Mouse (Mus musculus) small intestine, adult 2 months (tissue): Measurements from ENCODE around the gene Plekhm2.

ENCODE experiments used
- CTCF ChIP-seq: fragments of 200-500 bp; IDR thresholded peaks from 2 replicates; pipeline ENCODE4 v1.5.1; 2012; ENCODE audit warnings: low read depth, mild to moderate bottlenecking, control low read depth, inconsistent platforms, low read length, moderate library complexity, mixed read lengths; ENCODE audit not compliant: insufficient replicate concordance, insufficient read length; ENCODE audit errors: extremely low read depth
- POLR2A ChIP-seq: fragments of 200-500 bp; IDR thresholded peaks from 2 replicates; pipeline ENCODE4 v1.6.1; 2012; ENCODE audit warnings: low read depth, mild to moderate bottlenecking, control low read depth, inconsistent platforms, low read length, moderate library complexity

DNA sequence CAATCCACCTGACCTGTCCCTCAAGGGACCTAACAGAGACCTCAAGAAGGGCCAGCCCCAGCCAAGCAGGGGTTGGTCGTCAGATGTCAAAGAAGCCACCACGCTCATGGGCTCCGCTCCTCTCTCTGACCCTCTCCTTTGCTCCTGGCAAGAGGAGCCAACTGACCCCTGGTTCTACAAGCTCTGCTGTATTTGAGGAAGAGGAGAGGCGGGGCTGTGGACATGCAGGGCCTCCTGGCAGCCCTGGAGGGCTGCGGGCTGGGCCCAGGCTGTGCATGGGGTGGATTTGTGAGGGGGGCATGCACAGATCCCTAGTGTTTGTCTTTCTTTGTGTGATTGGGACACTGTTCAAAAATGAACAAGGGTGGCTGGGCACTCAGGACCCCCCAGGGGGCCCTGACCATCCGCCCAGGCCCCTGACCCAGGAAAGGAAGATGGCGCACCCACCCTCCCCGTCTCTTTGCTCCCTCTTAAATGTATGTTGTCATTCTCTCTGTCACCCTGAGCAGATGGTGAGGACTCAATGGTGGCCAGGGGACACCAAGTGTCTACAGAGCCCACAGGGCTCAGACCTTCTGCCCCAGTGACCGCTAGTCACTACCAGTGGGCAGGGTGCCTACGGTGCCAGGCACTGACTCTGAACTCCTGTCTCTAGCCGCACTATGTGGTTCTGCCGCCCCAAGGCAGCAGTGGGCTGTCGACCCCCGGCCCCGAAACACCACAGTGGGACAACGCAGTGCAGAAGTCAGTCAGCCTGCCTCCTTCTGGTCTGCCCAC lies 38.7 kb downstream of the Plekhm2 start:
- TF ChIP-seq CTCF (no peak), POLR2A (no peak)
